Mouse (Mus musculus): ENCODE measurements at regions not wholly inside any gene's neighbourhood (a gene's known extent, or its start where the extent isn't known, plus 50 kb on each side); places are given as distances from the start of the nearest gene placed in this dataset.
"Not testable (repeated sequence)": the region's sequence is repeated elsewhere in the genome, so short reads cannot be mapped to it uniquely, and the experiment has no call there.

DNA sequence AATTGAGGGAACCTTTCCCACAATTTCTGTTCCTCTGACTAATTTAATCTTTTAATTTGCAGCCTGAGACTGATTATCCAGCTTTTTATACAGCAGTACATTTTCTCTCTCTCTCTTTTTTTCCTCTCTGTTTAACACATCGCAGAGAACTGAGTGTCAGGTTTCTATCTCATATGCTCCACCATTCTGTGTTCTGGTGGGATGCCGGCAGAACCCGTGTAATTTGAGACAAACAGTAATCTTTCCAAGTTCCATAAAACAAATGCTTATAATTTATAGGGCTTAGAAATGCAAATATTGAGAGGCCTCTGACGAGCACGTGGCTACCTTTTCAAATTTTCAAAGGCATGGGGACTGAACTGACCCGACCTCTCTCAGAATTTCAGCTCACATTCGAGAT is 59.1 kb downstream of the Zbtb18 start:
- DNase-seq (ENCODE audit: low spot score), result no peak

DNA sequence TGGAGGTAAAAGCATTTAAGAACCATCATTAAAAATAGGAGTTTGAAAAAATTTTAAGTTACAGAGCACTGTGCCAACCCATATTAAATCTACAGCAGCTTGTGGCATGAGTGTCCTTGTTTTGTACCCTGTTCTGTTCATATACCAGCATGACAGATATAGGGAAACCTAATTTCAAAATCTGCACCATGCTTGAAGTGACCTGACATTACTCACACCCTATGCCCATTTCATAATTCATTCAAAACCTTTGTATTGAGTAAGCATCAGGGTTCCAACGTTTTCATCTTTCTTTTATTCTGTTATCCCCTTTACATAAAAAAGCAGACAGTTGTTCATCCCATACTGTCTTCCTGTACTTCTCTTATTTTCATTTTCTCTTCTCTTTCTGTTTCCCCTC is 61.8 kb downstream of the Zbtb18 start:
- DNase-seq (ENCODE audit: low spot score), result no peak

DNA sequence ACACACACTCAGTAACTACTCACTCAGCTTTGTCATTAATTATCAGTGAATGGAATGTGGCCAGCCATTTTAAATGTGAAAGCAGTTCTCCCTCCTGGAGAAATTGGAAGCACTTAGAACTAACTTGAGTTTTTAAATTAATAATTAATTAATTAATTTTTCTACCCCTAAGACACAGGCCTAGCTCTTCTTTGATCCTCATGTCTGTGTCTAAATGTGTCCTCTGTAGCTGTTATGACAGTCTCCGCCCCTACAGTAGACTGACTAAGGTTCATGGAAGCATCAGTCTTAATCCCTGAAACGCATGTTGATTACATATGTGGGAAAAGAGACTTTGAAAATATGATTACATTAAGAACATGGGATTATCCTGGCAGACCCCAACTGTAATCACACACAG is 62.6 kb downstream of the Zbtb18 start:
- no peak for DNase-seq (ENCODE audit: low spot score)

DNA sequence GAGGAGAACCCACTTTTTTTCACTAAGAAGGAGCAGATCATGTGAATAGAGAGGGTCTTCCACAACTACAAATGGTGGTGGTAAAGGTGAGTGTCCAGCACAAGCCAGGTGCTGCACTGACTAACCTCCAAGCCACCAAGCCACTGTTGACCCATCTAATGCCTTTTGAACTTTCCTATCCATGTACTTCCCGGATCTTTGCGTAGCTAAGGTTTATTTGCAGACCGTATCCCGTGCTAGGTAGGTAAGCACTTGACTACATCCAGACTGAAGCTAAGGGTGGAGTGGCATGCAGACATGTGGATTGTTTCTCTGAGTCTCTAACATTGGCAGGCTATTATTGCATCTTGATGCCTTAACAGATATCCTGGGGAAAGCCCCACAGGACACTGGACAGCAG is 65.2 kb downstream of the Zbtb18 start:
- DNase-seq (ENCODE audit: low spot score), result not testable (repeated sequence)

DNA sequence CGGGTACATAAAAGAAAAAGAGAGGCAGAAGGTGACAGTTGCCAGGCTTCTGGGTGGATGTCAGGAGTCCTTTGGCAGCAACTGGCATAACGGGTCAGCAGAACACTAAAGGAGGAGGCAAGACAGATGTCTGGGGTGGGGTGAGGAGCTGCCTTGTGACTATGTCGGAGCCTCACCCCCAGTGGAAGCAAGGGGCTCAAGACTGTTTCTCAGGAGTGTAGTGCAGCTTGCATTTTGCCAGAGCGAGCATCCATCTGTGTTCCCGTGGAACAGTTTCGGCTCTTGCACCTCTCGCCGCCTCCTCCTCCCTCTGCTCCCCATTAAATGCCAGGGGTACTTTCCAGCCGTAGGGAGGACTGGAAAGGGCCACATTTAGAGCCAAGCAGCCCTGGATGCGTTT is 67.6 kb downstream of the Zbtb18 start:
- no peak for DNase-seq (ENCODE audit: low spot score)

DNA sequence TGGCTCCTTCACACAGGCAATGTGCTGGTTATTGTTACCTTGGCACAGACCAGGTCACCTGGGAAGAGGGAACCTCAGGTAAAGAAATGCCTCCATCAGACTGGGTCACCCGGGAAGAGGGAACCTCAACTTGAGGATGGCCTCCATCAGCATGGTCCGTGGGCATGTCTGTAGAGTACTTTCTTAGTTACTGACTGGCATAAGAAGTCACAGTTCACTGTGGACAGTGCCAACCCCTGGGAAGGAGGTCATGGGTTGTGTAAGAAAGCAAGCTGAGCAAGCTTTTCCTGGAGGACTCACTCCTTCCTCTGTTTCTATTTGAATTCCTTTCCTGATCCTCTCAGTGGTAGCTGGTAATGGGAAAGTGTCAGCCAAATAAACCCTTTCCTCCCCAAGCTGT is 70.0 kb downstream of the Zbtb18 start:
- DNase-seq (ENCODE audit: low spot score), result no peak

DNA sequence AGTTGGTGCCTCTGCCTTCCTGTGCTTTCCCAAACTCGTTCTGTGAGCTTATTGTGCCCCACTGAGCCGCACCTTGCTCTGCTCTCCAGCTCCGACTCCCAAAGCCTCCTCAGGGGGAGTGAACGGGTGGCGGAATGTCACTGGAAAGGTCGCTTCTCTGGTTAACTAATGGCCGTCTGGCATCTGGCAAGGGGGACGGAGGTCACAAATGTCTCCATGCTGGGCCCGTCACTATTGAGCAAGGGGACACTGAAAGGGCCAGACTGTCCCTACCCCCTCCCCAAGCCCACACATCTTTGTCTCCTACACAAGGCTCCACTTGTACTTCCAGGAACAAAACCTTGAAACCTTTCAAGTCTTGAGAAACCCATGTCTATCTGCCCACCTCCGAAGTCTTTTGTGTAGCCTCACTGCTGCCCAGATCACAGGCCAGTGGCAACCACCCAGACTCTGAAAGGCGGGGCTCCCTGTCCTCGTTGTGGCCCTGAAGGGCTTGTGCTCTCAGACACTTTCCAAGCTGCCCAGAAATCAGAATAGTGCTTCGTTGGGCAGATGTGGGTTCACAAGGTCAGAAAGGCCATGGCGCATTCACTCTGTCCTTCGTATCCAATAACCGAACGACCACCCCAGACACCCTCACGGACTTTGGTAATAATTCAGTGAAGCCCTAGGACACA is 75.9 kb downstream of the Zbtb18 start:
- DNase-seq (ENCODE audit: low spot score), result no peak

DNA sequence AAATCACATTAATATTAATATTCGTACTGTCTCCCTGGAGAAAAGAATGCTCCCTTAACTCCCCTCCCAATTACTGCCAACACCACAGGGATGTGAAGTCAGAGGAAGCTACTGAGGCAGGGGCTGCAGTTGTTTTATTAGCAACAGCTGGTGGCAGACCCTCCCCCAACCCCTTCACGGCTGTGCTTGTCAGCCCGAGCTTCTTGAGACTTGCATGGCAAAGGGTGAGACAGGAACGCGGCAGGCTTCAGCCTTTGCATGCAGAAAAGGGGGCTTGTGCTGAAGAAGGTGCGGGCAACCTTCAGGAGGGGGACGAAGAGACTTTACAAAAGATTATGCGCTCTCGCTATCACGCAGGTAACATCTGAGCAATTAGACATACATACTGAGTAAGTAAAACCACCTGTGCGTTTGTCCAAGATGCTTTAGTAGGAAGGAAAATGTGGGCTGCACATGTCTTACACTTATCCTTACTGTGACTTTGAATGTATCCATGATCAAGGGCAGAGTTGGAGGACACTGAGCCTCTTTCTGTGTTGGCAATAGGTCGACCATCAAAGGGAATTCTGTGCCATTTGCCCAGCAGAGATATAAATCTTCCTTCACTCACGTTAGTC is 76.9 kb downstream of the Zbtb18 start:
- DNase-seq (ENCODE audit: low spot score), result no peak

DNA sequence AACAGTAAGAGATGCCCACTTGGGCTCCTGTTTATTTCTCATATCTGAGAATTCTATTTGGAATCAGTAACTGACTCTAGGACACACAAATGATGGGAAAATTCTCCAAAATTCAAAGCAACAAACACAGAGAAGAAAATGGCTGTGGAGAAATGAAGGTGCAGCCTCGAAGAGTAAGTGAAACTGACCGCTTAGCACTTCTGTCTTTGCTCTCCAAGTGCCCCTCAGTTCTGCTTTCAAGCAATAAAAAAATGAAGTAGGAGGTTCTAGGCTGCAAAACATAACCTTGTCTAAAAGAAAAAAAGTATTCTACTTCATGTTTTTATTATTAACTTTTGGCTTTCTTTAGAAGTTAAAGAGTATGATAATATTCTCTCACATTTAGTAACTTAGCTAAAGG is 79.0 kb downstream of the Zbtb18 start:
- DNase-seq (ENCODE audit: low spot score), result no peak

DNA sequence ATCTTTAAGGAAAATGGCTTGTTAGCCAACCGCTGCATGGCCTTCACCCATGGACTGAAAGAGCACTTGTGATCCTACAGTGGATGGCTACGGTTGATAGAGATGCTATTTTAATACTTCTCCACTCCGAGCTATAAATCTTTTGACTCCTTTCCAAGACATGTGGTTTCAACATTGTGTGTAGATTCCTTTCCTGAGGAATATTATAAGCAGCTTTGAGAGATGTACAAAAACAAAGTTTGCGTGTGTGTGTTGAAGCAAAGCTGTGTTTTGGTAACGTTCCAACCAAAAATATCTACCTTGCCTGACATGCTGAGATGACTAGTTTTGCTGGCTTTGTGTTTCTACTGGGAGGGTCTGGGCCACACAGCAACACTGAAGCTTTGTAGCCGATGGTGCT is 83.0 kb downstream of the Zbtb18 start:
- no peak for DNase-seq (ENCODE audit: low spot score)

DNA sequence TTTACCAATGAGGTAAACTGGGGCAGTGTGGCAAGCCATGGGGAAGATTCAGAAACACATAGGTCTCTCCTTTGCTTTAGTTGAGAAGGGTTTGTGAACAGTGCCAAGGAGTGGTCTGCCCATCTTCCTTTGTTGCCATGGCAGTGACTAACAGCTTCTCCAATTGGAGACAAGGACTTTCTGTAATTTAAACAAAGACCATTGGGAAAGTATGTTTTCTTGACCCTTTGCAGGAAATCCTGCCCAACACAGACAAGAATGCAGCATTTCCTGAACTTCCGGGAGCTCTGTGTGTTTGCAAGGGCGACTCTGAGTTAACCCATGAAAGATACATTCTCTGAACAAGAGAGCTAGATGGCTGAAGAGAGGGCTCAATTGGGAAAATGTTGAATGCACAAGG is 89.6 kb downstream of the Zbtb18 start:
- peak; percentile 68 for DNase-seq (ENCODE audit: low spot score)

DNA sequence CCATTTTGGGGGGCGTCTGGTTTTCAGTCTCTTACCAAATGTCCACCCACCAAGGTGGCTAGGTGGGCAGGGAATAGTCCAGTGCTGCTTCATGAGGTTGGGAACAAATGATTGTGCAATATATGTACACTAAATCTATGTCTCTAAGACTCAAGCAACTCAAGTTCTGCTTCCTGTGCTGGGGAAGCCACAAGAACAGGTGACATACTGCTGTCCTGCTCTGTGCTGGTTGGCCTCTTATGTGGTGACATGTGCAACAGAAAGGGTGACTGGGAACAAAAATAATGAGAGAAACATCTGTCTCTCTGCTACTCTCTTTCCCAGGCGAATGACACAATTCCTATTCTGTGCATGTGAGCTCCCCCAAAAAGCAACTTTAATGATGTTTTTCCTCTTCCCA is 90.5 kb downstream of the Zbtb18 start:
- DNase-seq (ENCODE audit: low spot score), result peak; percentile 30

DNA sequence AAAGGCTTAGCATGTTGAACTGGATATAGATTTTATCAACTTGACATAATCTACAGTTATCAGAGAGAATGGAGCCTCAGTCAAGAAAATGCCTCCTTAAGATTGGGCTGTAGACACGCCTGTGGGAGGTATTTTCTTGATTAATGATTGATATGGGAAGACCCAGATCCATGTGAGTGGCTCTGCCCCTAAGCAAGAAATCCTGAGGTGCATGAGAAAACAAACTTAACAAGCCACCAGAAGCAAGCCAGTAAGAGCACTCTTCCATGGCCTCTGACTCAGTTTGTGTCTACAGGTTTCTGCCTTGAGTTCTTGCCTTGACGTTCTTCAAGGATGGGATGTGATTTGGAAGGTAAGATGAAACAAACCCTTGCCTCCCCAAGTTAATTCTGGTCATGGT is 91.2 kb downstream of the Zbtb18 start:
- no peak for DNase-seq (ENCODE audit: low spot score)

DNA sequence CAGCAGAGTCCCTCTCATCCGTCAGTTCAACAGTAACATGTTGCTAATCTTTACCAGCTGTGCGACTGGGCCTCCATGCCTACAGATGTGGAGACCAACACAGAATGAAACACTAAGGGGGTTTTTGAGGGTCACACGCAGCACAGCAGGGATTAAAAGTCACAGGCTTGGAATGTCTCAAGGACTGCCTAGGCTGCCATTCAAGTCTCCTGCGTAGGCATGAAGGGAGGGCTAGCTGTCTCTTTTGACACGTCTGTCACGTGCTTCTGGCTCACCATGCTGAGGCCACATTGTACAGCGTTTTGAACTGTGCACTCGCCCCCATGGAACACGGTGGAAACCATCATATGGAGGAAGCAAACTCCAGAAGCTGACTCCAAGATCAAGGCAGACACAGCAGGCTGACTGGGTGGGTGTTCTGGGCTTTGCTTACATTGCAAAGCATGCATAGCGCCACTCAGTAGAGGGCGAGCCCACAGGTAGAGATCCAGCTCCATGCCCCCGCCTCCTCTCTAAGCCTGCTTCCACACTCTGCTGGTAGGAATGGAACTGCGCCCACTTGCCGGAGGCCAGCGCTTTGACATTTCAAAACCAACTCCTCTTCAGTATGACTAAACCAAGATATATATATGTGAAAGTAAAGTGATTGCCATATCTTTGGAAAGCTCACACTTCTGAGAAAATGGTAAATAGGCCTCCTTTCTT is 103.0 kb downstream of the Zbtb18 start:
- no peak for DNase-seq (ENCODE audit: low spot score)

DNA sequence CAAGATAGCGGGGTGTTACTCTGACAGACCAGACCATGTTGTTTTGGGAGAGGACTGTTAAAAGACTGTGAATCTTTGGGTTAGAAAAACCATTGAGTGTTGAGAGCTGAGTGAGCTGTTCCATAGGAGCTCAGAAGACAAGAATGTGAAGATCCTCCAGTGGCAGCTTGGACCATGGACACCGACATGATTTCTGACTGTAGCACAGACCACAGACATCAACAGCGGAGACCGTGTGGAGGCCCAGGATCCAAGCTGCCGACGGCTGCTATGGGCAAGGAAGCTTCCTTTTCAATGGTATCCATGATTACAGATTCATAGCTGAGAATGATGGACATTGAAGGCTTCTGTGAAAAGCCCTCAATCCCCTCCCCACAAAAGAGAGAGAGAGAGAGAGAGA is 105.6 kb downstream of the Zbtb18 start:
- no peak for DNase-seq (ENCODE audit: low spot score)

DNA sequence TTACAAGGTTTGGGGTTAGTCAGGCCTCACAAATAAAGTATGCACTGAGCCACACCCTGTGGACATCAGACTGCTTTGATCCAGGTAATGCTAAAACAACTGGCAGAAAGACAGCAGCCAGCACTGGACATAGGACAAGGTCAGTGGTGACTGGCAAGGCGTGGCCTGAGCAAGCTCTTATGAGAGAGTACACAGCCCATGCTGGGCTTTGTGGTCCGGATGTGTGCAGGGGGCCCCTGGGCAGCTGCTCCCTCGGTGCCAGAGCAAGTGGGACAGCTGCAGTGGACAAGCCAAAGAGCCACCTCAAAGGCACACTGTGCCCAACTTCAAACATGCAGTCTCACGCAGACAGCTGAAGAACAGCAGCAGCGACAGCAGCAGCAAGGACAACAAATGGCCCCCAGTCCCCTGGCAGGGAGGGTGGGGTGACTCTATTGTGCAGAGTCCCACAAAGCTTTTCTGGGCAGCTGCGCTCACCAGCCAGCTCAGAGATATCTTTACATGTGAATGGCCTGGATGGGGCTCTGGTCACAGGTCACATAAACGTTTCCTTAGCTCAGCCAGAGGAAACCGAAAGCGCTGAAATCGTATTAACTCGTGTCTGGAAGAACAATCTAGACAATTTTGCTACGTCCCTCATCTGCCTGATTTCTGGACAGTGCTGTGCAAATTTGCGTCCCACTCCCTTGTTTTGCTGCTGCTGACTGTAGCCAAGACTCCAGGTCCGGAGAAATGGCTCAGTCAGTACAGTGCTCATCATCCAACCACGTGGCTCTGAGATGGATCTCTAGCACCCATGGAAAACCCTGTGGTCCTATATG is 113.5 kb downstream of the Zbtb18 start:
- DNase-seq (ENCODE audit: low spot score), result peak; percentile 41

DNA sequence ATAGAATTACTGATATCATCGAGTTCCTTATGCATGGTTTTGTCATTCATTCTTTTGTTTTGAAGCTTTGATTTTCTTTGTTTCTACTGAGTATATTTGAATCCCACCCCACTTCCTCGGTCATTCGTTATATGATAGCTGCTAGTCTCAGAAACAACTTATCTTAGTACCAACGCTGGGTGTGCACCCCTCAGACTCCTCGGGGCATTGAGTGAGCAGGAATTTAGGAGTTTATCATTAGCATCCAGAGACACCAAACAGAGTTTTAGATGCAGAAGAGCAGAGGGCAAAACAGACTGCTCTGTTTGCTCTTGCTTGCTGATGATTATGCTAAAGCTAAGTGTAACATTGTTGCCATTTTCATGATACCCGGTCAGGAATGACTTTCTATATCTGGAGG is 115.3 kb downstream of the Zbtb18 start:
- DNase-seq (ENCODE audit: low spot score), result no peak

DNA sequence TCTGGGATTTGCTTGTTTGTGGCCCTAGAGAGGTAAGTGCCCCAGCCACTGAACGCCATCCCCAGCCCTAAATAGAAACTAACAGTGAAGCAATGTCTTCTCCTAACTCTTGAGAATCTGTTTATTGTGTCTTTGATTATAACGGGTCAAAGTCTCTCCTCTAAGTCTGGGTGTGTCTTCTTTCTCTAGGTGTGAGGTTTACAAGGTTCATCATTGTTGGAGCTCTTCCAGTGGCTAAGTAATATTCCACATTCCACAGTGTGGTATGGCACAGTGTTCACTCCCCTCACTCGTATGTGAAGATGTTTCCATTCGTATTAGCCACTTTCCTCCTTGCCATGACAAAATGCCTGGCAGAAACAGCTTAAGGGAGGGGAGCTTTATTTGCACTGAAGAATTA is 115.7 kb downstream of the Zbtb18 start:
- DNase-seq (ENCODE audit: low spot score), result no peak

DNA sequence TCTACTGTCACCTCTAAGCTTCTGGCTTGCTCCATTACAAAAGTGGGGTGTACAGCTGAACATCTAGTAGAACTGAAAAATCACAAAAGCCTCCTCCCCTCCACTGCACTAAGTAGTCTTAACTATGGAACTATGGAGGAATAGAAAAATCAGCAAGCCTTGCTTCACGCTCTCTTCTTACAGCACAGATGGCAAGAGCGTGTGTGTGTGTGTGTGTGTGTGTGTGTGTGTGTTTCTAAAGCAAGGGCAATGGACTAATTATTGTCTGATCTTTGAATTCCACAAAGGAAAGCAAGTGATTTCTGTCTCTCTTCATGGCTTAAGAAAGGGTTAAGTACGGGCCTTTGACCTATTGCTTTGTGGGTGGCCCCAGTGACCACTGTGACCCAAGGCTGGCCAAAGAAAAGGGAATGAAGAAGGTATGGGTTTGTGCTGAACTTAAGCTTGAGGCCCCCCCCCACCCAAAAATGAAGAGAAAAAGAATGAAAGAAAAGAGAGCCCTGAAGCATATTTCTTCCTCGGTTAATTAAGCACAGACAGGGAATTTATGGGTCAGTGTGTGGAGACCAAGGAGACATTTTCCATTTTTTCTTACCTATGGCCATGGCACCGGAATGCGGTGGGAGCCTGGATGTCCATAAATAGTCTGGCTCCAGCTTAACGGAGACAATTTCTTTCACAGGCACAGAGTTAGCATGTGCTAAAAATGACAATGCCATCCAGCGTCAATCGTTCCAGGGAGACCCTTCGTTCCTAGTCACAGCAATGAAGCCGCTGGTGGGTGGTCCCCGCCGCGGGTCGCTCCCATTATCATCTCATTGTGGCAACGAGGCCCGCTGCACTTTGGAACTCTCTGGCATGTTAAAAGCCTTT is 119.8 kb downstream of the Zbtb18 start:
- no peak for DNase-seq (ENCODE audit: low spot score)

DNA sequence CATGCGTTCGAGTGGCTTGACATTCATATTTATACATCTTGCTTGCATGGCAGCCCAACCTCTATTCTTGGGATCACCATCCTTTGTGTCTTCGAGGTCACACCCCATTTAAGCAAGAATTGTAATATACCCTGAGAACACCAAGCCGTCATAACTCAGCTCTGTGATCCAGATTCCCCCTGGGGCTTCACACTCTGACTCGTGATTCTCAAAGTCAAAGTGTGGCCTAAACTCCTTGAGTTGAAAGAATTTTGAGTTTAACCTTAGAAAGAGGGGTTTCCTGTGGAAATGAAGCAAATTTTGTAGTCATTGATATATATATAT is 120.4 kb downstream of the Zbtb18 start:
- DNase-seq (ENCODE audit: low spot score), result no peak

DNA sequence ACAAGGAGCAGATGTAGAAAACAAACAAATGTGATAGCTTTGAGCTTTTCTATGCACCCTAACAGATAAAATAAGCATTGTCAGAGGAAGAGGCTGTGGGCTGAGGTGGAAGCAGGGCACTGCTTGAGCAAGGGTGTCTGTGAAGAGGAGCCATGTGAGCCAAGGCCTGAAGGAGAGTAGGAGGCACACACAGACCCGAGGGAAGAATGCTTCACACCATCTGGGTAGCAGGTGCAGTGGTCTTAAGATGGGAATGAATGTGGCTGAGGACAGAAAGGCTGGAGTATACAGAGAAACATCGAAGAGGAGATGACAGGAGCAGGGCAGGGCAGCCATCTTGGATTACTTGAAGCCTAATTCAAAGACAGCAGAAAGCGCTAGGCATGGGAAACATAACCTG is 123.5 kb downstream of the Zbtb18 start:
- DNase-seq (ENCODE audit: low spot score), result no peak
